Mouse (Mus musculus): Measurements from ENCODE around the gene Snrnp35. TPM values are rescaled to one million over a fixed set of nuclear protein-coding genes. Genes with fewer than 3 reads are reported as not detected.

The Snrnp35 gene
- polyA plus RNA-seq (2014; fragmentation: Illumina TruSeq; extraction: RNeasy Lipid Tissue Mini Kit (QIAGEN cat#74804); ENCODE audit: low read depth, low replicate concordance): 12.0 TPM

DNA sequence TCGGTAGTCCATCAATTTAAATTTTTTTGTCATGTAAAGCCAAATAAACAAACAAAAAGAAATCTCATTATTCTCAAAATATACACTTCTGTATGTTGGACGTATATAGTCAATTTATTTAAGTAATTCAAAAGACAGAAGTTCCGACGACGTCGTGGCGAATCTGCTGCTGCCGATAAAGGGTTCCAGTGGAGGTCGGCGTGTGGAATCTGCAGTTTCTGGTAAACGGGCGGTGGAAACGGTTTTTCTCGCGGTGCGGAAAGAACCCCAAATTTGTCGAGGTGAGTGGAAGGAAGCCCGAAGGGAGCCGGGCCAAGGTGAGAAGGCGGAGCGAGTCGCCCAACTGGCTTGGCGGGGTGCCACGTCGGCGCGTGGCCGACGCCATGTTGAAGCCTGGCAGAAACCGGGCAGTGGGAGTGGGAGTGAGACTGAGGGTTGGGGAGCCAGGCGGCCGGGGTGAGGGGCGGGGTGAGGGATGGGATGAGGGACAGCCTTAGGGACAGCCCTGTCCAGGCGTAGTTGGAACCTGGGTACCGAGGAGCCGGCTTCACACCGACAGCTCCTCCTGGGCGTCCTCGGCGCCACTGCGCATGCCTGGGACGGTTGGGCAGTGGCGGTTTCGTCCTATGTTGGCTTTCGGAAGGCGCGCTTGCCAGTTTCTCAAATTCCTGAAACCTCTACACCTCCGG is at the start of gene Snrnp35:
TSS of gene Snrnp35 (plus strand) at position 169 of the 689 bp plus-strand sequence.

DNA sequence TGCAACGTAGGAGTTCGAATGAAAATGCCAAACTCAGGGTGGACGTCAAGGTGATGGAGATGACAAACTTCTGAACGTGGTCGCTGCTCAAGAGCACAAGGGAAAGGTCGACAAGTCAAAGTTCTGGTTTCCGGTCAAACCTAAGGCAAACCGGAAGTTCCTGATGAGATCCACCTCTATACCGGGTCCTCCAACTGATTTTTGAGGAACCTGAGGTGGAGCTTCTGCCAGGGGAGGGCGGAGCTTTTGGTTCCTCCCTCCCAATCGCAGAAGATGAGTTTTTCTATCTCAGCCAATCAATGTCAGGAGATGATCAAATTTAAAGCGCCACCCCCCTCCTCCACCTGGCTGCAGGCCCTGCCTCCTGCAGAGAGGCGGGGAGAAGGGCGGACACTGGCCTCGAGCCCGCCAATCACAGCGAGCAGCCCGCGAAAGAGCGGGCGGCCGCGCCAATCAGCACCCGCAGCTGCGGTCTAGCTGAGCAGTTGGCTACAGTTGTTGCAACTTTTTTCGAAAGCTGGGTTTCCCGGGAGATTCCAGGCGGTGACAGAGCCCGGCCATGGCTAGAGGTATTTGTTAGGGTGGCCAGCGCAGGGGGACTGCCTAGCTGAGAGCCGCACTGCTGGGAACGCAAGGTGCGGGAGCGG is 43.4 kb upstream of the Snrnp35 start, which contains the start of gene Kmt5a:
TSS of gene Kmt5a (plus strand) at position 484 of the 647 bp plus-strand sequence.

GRCm38 (mm10) chr5:124530655-124531582 is 48.0 kb downstream of the Snrnp35 start, which contains the start of gene Rilpl1:
Gene Rilpl1 (minus strand): TSS chr5:124531391.

DNA sequence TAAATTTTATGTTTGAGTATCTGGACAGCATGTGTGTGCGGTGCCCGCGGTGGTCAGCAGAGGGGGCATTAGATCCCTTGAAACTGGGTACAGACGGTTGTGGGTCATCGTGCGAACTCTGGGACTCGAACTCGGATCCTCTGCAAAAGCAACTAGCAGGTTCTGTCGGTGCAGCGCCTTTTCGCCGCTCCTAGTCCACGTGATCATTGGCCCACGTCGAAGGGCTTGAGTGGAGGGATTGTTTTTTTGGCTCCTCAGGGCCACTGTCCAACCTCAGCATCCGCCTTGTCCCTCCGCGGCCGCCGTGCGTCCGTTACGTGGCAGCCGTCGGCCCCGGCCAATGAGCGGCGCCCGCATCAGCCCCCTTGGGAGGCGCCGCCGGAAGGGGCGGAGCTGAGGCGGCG is 57.5 kb downstream of the Snrnp35 start, which contains the start of gene Tmed2:
TSS of gene Tmed2 (plus strand) at position 313 of the 404 bp plus-strand sequence.

Other genes with a start within 250 kb of the Snrnp35 start
- 24.4 TPM for gene Pitpnm2, start 233.4 kb upstream of the Snrnp35 start, polyA plus RNA-seq (2014; fragmentation: Illumina TruSeq; extraction: RNeasy Lipid Tissue Mini Kit (QIAGEN cat#74804); ENCODE audit: low read depth, low replicate concordance)
- 4.0 TPM for gene Mphosph9, start 155.2 kb upstream of the Snrnp35 start, polyA plus RNA-seq (2014; fragmentation: Illumina TruSeq; extraction: RNeasy Lipid Tissue Mini Kit (QIAGEN cat#74804); ENCODE audit: low read depth, low replicate concordance)
- 14.3 TPM for gene 2810006K23Rik, start 155.0 kb upstream of the Snrnp35 start, polyA plus RNA-seq (2014; fragmentation: Illumina TruSeq; extraction: RNeasy Lipid Tissue Mini Kit (QIAGEN cat#74804); ENCODE audit: low read depth, low replicate concordance)
- 130 TPM for gene Cdk2ap1, start 120.1 kb upstream of the Snrnp35 start, polyA plus RNA-seq (2014; fragmentation: Illumina TruSeq; extraction: RNeasy Lipid Tissue Mini Kit (QIAGEN cat#74804); ENCODE audit: low read depth, low replicate concordance)
- gene Sbno1, start 57.1 kb upstream of the Snrnp35 start, polyA plus RNA-seq (2014; fragmentation: Illumina TruSeq; extraction: RNeasy Lipid Tissue Mini Kit (QIAGEN cat#74804); ENCODE audit: low read depth, low replicate concordance): 27.4 TPM
- gene Kmt5a, start 43.2 kb upstream of the Snrnp35 start, polyA plus RNA-seq (2014; fragmentation: Illumina TruSeq; extraction: RNeasy Lipid Tissue Mini Kit (QIAGEN cat#74804); ENCODE audit: low read depth, low replicate concordance): 71.2 TPM
- gene Rilpl2, start 4.8 kb upstream of the Snrnp35 start, polyA plus RNA-seq (2014; fragmentation: Illumina TruSeq; extraction: RNeasy Lipid Tissue Mini Kit (QIAGEN cat#74804); ENCODE audit: low read depth, low replicate concordance): 21.1 TPM
- 31.6 TPM for gene Rilpl1, start 48.3 kb downstream of the Snrnp35 start, polyA plus RNA-seq (2014; fragmentation: Illumina TruSeq; extraction: RNeasy Lipid Tissue Mini Kit (QIAGEN cat#74804); ENCODE audit: low read depth, low replicate concordance)
- 440 TPM for gene Tmed2, start 57.6 kb downstream of the Snrnp35 start, polyA plus RNA-seq (2014; fragmentation: Illumina TruSeq; extraction: RNeasy Lipid Tissue Mini Kit (QIAGEN cat#74804); ENCODE audit: low read depth, low replicate concordance)
- gene Ddx55, start 69.7 kb downstream of the Snrnp35 start, polyA plus RNA-seq (2014; fragmentation: Illumina TruSeq; extraction: RNeasy Lipid Tissue Mini Kit (QIAGEN cat#74804); ENCODE audit: low read depth, low replicate concordance): 10.4 TPM
- 28.2 TPM for gene Eif2b1, start 96.0 kb downstream of the Snrnp35 start, polyA plus RNA-seq (2014; fragmentation: Illumina TruSeq; extraction: RNeasy Lipid Tissue Mini Kit (QIAGEN cat#74804); ENCODE audit: low read depth, low replicate concordance)
- gene Gtf2h3, start 96.0 kb downstream of the Snrnp35 start, polyA plus RNA-seq (2014; fragmentation: Illumina TruSeq; extraction: RNeasy Lipid Tissue Mini Kit (QIAGEN cat#74804); ENCODE audit: low read depth, low replicate concordance): 27.6 TPM
- gene Atp6v0a2, start 145.4 kb downstream of the Snrnp35 start, polyA plus RNA-seq (2014; fragmentation: Illumina TruSeq; extraction: RNeasy Lipid Tissue Mini Kit (QIAGEN cat#74804); ENCODE audit: low read depth, low replicate concordance): 24.2 TPM
- gene Dnah10, start 242.0 kb downstream of the Snrnp35 start, polyA plus RNA-seq (2014; fragmentation: Illumina TruSeq; extraction: RNeasy Lipid Tissue Mini Kit (QIAGEN cat#74804); ENCODE audit: low read depth, low replicate concordance): 2.2 TPM